Mouse (Mus musculus) lung, postnatal 4 days (tissue): Measurements from ENCODE around the gene Smn1.
"Not testable (repeated sequence)": the region's sequence is repeated elsewhere in the genome, so short reads cannot be mapped to it uniquely, and the experiment has no call there.

ENCODE experiments used
- DNase-seq, 2 experiments: peaks; one replicate each; pipeline ENCODE4 v3.0.0; 2021

Gene Smn1

DNA sequence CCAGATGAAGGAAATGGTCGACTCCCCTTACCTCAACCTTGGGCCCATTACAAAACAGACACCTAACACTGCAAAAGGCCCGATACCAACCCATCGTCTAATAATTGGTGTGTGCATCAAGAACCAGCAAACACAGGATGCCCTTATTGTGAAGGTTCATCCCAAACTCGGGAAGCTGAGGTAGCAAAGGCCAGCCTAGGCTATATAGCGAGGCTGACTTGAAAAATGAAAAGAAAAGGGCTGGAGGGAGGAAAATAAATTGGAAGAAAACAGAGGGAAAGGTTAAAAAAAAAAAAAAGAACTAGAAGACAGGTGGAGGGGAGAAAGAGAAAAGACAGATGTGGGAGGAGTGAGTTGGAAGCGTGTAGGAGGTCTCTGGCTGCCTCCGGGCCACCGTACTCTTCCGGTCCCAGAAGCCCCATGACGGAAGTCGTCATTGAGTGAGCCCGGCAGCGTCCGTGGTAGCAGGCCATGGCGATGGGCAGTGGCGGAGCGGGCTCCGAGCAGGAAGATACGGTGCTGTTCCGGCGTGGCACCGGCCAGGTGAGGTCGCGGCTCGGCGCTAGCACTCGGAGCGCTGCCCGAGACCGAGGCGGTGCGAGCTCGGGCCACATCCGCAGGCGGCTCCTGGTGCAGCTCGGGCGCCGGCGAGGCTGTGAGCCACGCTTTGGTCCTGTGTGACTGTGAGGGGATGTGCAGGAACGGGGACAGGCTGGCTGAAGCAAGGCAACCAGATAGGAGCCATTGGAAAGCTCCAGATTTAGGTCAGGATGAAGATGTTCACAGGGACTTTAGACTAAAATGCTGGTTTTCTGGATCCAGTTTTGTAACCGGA lies at the start of gene Smn1:
TSS of gene Smn1 (plus strand) at position 430 of the 835 bp plus-strand sequence.
- DNase-seq: peak; percentile 92 to 94

DNA sequence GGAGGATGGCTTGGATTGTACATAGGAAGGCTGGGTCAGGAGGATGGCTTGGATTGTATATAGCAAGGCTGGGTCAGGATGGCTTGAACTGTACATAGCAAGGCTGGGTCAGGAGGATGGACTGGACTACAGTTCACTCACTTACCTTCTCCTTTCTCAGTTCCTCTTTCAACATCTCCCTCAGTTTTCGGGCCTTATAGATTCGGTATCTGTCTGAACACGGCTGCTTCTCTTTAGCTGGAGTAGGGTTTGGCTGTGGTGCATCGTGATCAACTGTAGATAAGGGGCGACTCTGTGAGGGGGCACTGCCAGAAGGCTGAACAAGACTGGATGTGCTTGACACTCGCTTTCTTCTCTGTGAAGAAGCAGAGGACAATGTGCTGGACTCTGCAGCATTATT lies 25.8 kb upstream of the Smn1 start:
- no peak for DNase-seq

DNA sequence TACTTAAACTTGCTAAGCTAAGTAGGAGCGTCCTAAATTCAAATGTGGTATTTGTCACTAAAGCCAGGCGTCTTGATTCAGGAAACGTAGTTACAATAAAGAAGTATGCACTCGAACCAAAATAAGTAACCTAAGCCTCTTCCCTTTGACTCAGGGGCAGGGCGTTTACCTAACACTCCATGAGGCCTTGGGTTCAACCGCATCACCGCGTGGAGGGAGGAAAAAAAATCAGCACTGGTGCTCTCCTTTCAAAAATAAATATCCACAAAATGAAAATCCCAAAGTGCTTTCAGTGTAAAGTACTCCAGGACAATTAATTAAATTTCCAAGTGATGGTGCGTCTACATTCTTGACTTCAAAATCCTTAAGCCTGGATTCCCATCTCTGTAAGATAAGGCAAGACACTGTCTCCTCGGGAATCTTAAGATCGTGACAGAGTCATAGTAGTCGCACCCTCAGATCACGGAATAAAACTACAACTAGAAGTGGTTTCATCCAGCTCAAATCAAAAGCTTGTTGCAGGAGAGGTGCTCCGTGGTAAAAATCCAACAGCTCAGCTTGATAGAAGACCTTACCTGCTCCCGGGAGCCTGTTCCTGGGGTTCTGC lies 21.5 kb upstream of the Smn1 start:
- no peak for DNase-seq

DNA sequence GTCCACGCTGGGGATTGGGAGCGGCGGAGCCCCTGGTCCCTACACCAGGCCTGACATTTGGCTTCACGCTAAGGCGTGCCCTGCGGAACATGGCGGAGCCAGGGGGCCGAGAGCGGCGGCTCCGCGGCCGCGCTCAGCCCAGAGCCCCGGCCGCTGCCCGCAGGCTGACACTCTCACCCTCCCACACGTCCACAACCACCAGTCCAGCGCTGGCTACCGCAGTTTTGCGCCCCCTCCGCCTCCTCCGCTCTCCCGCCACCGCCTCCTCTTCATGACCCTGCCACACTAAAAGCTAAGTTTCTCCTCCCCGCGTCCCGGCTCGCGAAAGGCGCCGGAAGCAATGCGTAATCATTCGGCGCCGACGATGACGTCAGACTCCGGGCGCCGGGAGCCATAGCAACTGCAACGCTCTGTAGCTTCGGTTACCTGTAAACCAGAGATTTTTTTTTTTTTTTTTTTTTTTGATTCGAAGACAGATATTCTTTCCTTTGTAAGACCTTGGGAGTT lies 20.9 kb upstream of the Smn1 start, which contains the start of gene Bdp1:
TSS of gene Bdp1 (minus strand) at position 323 of the 507 bp plus-strand sequence.
- DNase-seq: peak; percentile 95 to 96

DNA sequence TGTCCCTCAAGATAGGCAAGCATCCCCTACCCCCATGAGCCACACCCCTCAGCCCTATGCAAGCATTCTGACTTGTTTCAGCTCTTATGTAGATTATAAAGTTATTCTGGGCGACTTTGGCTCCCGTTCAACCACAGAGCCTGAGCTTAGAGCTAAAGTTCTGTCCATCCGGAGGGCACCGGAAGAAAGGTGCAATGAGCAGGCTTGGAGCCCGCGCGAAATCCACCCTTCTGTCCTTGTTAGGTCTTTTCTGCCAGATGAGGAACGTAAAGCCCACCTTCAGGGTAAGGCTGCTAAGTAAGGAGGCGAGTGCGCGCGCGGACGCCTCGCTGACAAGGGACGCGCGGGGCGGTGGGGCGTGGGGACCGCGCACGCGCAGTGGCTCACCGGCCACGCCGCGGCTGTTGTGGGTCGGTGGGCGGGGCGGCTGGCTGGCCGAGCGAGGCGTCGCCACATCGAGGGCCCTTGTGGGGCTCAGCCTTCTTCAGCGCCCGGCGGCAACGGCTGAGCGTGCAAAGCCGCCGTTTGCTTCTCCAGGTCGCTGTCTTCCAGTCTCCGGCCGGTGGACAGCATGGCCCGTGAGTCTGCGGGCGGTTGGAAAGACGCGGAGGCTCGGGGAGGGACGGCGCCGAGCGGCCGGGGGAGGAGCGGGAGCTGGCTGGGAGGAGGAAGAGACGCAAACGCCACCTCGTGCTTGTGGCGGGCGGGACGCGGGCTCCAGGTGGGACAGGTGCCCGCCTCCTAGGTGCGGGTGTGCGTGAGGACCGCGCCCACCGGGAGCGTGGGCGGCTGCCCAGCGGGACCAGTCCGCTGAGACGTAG lies 16.8 kb upstream of the Smn1 start, which contains the start of gene Serf1:
TSS of gene Serf1 (plus strand) at position 361 of the 821 bp plus-strand sequence.
- peak; percentile 89 to 91 for DNase-seq

DNA sequence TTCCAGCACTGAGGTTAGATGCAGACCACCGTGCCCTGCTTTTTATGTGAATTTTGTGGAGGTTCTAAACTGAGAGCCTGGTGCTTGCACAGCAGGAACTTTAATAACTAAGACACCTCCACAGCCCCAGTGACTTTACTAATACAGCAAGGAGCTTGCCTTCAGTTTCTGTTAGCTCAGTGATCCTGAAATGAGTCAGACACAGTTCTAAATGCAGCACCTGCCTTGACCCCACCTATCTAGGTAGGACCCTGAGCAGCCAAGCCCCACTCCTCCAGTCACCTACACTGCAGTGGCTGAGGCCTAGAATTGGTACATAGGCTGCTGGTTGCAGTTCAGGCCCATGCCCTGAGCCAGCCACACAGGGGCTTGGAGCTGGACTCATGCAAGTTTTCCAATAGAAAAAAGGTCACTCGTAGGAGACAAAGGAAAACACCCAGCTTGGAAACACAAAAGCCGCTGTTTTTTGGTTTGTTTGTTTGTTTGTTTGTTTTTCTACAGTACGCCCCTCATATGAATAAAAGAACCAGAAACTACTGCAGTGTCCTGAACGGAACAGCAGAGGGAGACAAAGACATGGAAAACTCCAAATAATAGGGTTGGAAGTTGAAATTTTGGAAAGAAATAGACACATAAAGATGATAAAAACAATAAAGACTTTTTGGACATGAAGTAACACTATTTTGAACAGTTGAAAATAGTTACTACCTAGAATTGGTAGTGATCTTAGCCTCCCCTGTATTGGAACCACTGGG lies 12.3 kb upstream of the Smn1 start:
- DNase-seq: no peak

DNA sequence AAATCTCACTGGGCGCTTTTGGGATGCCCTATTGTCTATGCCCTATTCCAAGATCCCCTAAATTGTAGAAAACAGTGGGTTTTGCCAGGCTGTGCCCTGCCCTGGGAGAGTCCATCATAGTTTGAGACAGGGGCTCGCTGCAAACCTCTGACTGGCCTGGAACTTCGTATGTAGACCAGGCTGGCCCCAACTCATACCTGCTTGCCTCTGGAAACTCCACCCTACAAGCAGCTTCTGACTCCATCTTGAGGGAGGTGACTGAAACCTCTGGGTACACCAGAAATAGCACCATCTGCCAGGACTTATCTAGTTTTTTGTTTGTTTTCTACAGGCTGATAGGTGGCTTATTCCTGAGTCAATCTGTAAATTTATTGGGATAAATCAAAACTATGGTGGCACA lies 682 bp upstream of the Smn1 start:
- DNase-seq: no peak

DNA sequence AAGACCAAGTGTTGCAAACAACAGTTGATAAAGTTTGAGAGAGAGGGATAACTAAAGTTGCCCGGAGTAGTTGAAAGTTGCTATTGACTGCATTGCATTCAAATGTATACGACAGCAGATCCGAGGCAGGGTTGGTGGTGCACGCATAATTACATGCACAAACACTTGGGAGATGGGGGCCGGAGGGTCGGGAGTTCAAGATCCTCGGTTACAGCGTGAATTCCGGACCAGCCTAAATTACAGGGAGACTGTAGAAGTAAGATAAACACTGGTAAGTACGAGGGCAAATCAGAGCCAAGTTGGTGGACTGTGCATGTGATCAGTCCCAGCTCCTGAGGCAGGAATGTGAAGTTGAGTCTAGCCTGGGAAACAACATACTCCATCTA lies 599 bp downstream of the Smn1 start:
- no peak for DNase-seq

DNA sequence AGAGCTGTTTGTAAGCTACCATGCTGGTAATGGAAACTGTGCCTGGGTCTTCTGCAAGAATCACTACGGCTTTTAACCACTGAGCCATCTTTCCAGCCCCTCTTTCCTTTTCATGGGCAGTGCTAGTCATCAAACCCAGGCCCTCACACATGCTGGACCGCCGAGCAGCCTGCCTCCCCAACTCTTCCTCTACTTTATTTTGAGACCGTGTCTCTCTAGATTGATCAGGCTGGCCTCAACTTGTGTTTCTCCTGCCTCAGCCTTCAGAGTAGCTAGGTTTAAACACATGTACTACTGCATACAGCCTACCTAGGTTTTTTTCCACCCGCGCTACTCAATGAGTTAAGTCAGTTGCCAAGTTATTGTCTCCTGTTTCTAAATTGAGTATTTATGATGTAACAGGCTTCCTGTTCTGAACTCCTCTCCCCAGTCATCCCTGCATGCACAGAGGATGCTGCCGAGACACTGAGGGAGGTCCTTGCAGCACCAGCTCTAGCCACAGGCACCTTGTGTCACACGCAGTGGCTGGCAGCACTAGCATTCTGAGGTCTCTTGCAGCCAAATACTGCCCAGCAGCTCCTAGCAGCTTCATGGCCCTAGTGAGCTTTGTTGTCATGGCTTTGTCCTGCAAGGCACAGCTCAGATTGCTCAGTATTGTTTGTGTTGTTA lies 17.1 kb downstream of the Smn1 start:
- DNase-seq: no peak

DNA sequence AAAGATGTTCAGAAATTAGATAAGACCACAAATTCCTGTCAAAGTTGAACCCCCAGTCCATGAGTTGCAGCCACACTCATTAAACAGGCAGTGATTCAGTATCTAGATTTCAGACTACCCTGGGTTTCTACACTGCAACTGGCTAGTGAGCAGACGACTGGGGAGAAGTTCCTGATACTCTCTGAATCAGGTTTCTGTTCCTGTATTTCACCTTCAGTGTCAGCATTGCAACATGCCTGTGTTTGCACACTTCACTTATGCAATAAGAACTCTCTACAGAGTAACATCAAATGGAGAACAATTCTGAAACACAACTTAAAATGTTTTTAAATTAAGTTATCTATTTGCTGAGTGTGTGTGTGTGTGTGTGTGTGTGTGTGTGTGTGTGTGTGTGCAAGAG lies 28.0 kb downstream of the Smn1 start:
- peak in 1 of 2 experiments; percentile 60 for DNase-seq

DNA sequence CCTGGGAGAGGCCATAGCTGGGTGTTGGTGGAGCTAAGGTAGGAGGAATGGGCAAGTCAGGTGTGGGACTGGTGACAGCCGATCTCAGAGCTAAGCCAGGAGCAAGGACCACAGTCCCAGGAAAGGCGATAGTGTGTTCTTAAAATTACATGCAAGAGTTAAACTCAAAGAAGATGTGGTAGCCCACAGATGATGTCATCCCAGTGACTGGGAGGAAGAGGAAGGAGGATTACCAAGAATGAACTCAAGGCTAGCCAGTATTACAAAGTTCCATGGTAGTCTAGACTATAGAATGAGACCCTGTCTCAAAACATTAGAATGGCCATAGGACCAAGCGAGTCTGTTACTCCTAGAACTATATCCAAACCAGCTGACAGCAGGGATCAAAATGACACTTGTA lies 32.0 kb downstream of the Smn1 start:
- no peak for DNase-seq

DNA sequence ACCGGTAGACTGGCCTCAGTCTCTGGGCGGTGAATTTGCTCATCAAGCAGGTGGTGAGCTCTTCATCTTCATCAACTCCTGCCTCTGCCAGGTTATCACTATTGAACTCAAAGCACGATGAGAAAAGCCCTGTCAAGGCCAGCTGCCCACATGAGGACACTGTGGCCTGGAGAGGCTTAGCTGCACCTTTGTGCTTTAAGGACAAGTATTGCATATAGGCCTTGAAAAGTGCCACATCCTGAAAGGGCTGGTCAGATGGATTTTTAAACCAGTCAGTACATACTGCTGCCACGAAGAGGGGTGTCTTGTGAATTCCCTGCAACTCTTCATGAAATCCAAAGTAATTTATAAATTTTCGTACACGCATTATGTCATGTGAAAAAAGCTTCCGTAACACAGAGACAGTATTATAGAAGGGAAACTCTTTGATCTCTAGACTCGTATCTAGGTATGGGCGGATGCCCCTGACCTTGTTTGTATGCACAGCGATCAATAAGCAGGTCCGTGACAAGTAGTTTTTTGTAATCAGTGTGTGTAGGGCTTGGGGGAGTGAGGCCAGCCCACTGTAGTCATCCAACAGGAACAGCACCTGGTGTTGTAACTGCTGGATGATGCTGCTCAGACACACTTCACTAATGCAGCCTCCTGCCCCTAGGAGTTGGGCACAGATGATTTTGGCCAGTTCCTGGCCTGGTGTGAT lies 36.7 kb downstream of the Smn1 start:
- DNase-seq: not testable (repeated sequence)

DNA sequence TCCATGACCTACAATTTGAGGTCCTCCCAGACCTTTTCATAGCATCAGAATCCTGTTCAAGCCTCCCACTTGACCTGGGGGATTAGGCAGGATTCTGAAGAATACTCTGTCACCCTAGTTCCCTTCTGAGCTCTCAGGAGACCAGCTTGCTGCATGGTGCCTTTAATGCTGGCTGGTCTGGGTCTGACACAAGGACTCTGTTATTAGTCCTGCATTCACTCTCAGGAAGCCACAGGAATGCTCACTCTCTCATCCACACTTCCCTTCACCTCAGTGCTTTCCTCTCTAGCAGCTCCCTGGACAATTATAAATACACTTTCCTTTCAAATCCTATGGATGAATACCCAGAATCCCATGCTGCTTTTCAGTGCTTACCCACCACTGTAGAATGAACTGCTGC lies 37.8 kb downstream of the Smn1 start:
- DNase-seq: not testable (repeated sequence)

DNA sequence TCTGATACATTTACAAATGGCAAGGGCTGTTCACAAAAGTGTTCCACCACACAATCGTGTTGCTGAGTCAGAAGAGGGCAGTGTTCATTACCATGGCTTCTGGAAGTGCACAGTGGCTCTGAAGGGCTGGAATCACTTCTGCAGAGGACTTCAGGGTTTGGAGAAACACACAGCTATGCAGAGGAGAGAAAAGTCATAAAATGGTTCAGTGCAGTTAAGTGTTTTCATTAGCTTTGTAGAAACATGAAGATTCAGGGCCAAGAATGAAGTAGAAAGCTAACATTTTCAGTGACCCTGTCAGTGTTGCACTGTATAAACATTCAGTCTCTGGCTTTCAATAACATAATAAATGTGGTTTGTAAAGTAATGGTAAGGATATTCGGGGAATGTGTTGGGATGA lies 41.7 kb downstream of the Smn1 start:
- not testable (repeated sequence) for DNase-seq

DNA sequence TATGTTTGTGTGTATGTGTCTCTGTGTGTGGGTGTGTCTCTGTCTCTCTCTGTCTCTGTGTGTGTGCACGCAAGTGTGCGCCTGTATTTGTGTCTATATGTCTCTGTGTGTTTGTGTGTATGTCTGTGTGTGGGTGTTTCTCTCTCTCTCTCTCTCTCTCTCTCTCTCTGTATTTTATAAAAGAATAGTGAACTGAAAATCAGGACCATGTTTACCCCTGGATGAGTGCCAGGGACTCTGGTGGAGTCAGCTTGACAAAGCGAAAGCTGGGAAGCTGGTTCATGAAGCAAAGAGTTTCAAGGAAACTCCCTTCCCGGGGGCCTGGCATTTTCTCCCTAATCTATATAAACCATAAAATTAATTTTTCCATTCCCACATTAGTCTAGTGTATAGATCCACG lies 49.7 kb downstream of the Smn1 start:
- DNase-seq: not testable (repeated sequence)

DNA sequence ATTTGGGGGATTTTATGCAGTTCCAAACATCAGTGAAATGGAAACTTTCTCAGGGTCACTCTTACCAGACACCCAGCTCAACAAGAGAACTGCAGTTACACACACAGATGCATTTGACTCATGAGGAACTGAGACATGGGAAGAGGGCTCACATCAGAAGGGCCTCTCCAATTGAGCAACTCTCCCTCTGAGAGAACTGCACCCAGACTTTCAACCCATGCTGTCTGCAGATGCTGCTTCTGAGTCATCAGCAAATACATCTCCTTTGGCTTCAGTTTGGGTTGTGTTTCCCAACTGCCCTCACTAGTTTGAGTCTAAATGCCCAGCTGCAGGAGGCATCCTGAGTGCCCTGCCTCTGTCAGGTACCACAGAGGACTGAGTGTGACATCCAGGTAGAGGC lies 58.5 kb downstream of the Smn1 start:
- peak in 1 of 2 experiments; percentile 17 for DNase-seq
